Mouse (Mus musculus) mouse trophoblast stem cell (cell line): ENCODE results near the gene Gm2310.
"Not testable (repeated sequence)": the region's sequence is repeated elsewhere in the genome, so short reads cannot be mapped to it uniquely, and the experiment has no call there.

ENCODE experiments used
- in situ Hi-C, 2 experiments: fragments of 300-500 bp; cut with MseI, MboI; formaldehyde crosslinking; loops; 2 replicates in 1 of 2; 3 replicates in 1 of 2; pipeline ENCODE4 v1.15.1; 2025

The Gm2310 gene

GRCm38 (mm10) chr15:8519853-8520252 is at the start of gene Gm2310:
Gene Gm2310, minus strand, starts transcription at chr15:8519953.
- in situ Hi-C loops: not testable (repeated sequence)

GRCm38 (mm10) chr15:8568645-8569528 is 49.1 kb upstream of the Gm2310 start:
- in situ Hi-C loops: no loop called here

GRCm38 (mm10) chr15:8568286-8568644 is 48.5 kb upstream of the Gm2310 start:
- in situ Hi-C loops: no loop called here

- in situ Hi-C loops: no loop called here
These were observed 45.7 kb upstream of the Gm2310 start for GRCm38 (mm10) chr15:8565416-8565815.

- in situ Hi-C loops: no loop called here
These were observed 44.6 kb upstream of the Gm2310 start for GRCm38 (mm10) chr15:8564331-8564730.

GRCm38 (mm10) chr15:8563423-8564194 is 43.9 kb upstream of the Gm2310 start:
- in situ Hi-C loops: no loop called here

- in situ Hi-C loops: no loop called here
These were observed 43.0 kb upstream of the Gm2310 start for GRCm38 (mm10) chr15:8562776-8563175.

- in situ Hi-C loops: no loop called here
These were observed 11.4 kb upstream of the Gm2310 start for GRCm38 (mm10) chr15:8531201-8531600.

GRCm38 (mm10) chr15:8512957-8513356 is 6.8 kb downstream of the Gm2310 start:
- in situ Hi-C loops: no loop called here

GRCm38 (mm10) chr15:8511861-8512260 is 7.9 kb downstream of the Gm2310 start:
- in situ Hi-C loops: no loop called here

GRCm38 (mm10) chr15:8502431-8502830 is 17.3 kb downstream of the Gm2310 start:
- in situ Hi-C loops: no loop called here

- in situ Hi-C loops: no loop called here
These were observed 34.5 kb downstream of the Gm2310 start for GRCm38 (mm10) chr15:8485261-8485660.

- in situ Hi-C loops: no loop called here
These were observed 50.7 kb downstream of the Gm2310 start for GRCm38 (mm10) chr15:8469006-8469575.
